Mouse (Mus musculus) intestine, postnatal 0 days (tissue): ENCODE measurements at regions not wholly inside any gene's neighbourhood (a gene's known extent, or its start where the extent isn't known, plus 50 kb on each side); places are given as distances from the start of the nearest gene placed in this dataset.
A peak's percentile ranks its signal among the peaks of the same experiment; 100 is the strongest.

Experiments used
- ATAC-seq: fragments of 200-750 bp; cut with Nextera tagmentation; 2 replicates; pipeline ENCODE4 v1.8.0; 2017; ENCODE audit warnings: mild to moderate bottlenecking, moderate TSS enrichment, moderate library complexity
- H3K27ac ChIP-seq: fragments of 300-500 bp; sonication (generic); 2 replicates; pipeline ENCODE4 v1.5.1; 2014; ENCODE audit warnings: mild to moderate bottlenecking, low read depth, low read length, moderate library complexity
- H3K27me3 ChIP-seq: fragments of 300-500 bp; sonication (generic); replicated peaks from 2 replicates; pipeline ENCODE4 v1.6.1; 2014; ENCODE audit warnings: low read length, mixed read lengths; ENCODE audit not compliant: control insufficient read depth, insufficient read depth
- H3K36me3 ChIP-seq: fragments of 300-500 bp; sonication (generic); 2 replicates; pipeline ENCODE4 v1.6.1; 2014; ENCODE audit warnings: mild to moderate bottlenecking, moderate library complexity; ENCODE audit not compliant: control insufficient read depth, insufficient read depth
- H3K4me1 ChIP-seq: fragments of 300-500 bp; sonication (generic); replicated peaks from 2 replicates; pipeline ENCODE4 v1.6.1; 2014; ENCODE audit warnings: antibody characterized with exemption, low read length, mixed read lengths; ENCODE audit not compliant: control insufficient read depth, insufficient read depth
- H3K4me2 ChIP-seq: fragments of 300-500 bp; sonication (generic); replicated peaks from 2 replicates; pipeline ENCODE4 v1.6.1; 2014; ENCODE audit warnings: low read depth, mild to moderate bottlenecking, moderate library complexity
- H3K4me3 ChIP-seq: fragments of 300-500 bp; sonication (generic); 2 replicates; pipeline ENCODE4 v1.5.1; 2014; ENCODE audit warnings: low read depth, low read length
- H3K9ac ChIP-seq: fragments of 300-500 bp; sonication (generic); 2 replicates; pipeline ENCODE4 v1.6.1; 2014; ENCODE audit warnings: mild to moderate bottlenecking, low read depth, low read length
- H3K9me3 ChIP-seq: fragments of 300-500 bp; sonication (generic); 2 replicates; pipeline ENCODE4 v1.6.1; 2016; ENCODE audit warnings: mixed run types; ENCODE audit not compliant: control insufficient read depth
- CTCF ChIP-seq: sonication (generic); IDR thresholded peaks from 2 replicates; pipeline ENCODE4 v1.5.1; 2016; ENCODE audit warnings: low read depth, mild to moderate bottlenecking, control low read depth, antibody characterized with exemption, moderate library complexity
- WGBS: fragments of 180-500 bp; shearing (Covaris S2); extraction: QIAGEN DNeasy Blood & Tissue Kit; methylation state at CpG from one replicate; pipeline ENCODE4 v1.1.7; 2014; 5-methylcytosine and 5-hydroxymethylcytosine counted together

GRCm38 (mm10) chr3:41202895-41203294 lies 120.0 kb upstream of the Pgrmc2 start:
- TF ChIP-seq CTCF = no peak
- no peak overlapping the region for H3K4me2 ChIP-seq
- ATAC-seq = no peak
- WGBS = 51% methylated on average over 13 of the region's 13 CpGs
- no peak overlapping the region for H3K4me3 ChIP-seq
- no peaks in the 10 kb centered on the region for H3K27me3 ChIP-seq
- no peak overlapping the region for H3K27ac ChIP-seq
- H3K36me3 ChIP-seq = no peaks in the 10 kb centered on the region
- no peak overlapping the region for H3K9ac ChIP-seq
- H3K4me1 ChIP-seq = no peaks in the 10 kb centered on the region
- no peaks in the 10 kb centered on the region for H3K9me3 ChIP-seq

DNA sequence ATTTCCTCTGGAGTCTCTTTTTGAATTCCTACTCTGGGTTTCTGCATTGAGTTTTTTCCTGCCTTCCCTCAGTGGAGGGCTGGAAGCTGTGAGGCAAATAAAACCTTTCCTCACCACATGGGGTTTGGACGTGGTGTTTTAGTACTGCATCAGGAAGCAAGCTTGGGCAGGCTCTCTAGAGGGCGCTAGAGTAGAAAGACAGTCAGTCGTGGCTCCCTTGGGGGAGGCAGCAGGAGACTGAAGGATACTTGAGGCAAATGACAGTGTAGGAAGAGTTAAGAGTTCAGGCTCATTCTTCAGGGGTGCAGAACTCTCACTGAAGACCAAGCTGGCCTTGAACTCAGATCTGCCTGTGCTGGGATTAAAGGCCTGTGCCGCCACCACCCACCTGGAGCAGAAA lies 118.9 kb upstream of the Pgrmc2 start:
- TF ChIP-seq CTCF = peak; percentile 68
- H3K4me2 ChIP-seq = no peak overlapping the region
- 40% methylated on average over 4 of the region's 4 CpGs for WGBS
- no peak overlapping the region for H3K27ac ChIP-seq
- H3K4me3 ChIP-seq = no peak overlapping the region
- no peaks in the 10 kb centered on the region; the same call in 1 of the 2 replicates for H3K4me1 ChIP-seq
- no peaks in the 10 kb centered on the region for H3K36me3 ChIP-seq
- no peak overlapping the region for H3K9ac ChIP-seq
- no peaks in the 10 kb centered on the region for H3K9me3 ChIP-seq
- no peaks in the 10 kb centered on the region for H3K27me3 ChIP-seq
- ATAC-seq = no peak

GRCm38 (mm10) chr3:41200026-41200425 lies 117.2 kb upstream of the Pgrmc2 start:
- TF ChIP-seq CTCF = no peak
- WGBS = 80% methylated on average over 5 of the region's 5 CpGs
- Histone ChIP-seq H3K36me3 (no peaks in the 10 kb centered on the region), H3K4me1 (no peaks in the 10 kb centered on the region; the same call in 1 of the 2 replicates), H3K27me3 (no peaks in the 10 kb centered on the region), H3K9me3 (no peaks in the 10 kb centered on the region), H3K27ac (no peak overlapping the region), H3K9ac (no peak overlapping the region), H3K4me2 (no peak overlapping the region), H3K4me3 (no peak overlapping the region)
- ATAC-seq = no peak

GRCm38 (mm10) chr3:41198216-41198976 lies 115.5 kb upstream of the Pgrmc2 start:
- H3K9ac ChIP-seq = no peak overlapping the region
- ATAC-seq = no peak

DNA sequence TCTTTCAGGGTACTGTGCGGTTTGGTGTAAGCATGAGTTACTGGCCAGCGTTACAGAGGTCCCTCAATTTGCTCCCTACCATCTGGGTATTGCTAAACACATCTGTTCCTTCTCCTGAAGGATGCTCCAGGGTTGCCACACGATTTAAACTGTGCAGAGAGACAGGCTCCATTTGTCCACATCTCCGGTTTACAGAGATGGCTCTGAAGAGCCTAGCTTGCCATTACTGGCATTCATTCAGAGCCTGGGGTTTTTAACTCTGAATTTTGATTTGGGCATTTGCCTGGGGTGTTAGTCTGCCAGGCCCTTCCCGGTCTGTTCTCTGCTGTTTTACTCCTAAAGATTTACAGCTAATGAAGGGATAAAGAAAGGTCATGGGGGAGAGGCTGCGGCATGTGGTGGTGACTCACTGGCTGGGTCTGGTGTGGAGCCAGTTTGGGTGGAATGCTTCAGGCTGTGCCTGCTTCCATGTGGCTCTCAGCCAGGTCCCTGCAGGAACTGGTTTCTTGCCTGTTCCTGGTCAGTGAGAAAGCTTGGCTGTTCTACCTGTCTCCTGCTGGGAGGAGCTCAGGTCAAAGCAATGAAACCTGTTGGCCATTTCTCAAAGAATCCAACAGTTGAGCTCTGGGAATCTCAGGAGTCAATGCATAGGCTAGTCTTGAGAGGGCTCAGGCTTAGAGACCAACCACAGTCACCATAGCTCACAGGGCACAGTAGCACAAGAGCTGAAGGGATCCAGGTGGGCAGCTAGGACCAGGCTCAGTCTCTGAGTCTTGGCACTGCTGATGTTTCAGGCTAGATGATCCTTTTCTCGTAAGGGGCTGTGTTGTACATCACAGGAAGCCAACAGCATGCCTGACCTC lies 112.5 kb upstream of the Pgrmc2 start:
- H3K4me1 ChIP-seq = no peaks in the 10 kb centered on the region; the same call in 1 of the 2 replicates
- WGBS = 59% methylated on average over 7 of the region's 7 CpGs
- TF ChIP-seq CTCF = no peak
- H3K9ac ChIP-seq = no peak overlapping the region
- no peaks in the 10 kb centered on the region for H3K9me3 ChIP-seq
- no peak for ATAC-seq
- no peak overlapping the region for H3K4me2 ChIP-seq
- H3K27ac ChIP-seq = no peak overlapping the region
- no peak overlapping the region for H3K4me3 ChIP-seq
- H3K36me3 ChIP-seq = no peaks in the 10 kb centered on the region
- no peaks in the 10 kb centered on the region for H3K27me3 ChIP-seq

More at GRCm38 (mm10) chr3:41198216-41198976, 115.5 kb upstream of the Pgrmc2 start:
- no peak overlapping the region for H3K4me2 ChIP-seq
- H3K9me3 ChIP-seq = no peaks in the 10 kb centered on the region
- H3K4me1 ChIP-seq = no peaks in the 10 kb centered on the region; the same call in 1 of the 2 replicates
- no peak for TF ChIP-seq CTCF
- H3K36me3 ChIP-seq = no peaks in the 10 kb centered on the region
- no peak overlapping the region for H3K4me3 ChIP-seq
- no peaks in the 10 kb centered on the region for H3K27me3 ChIP-seq
- WGBS = 82% methylated on average over 15 of the region's 15 CpGs
- H3K27ac ChIP-seq = no peak overlapping the region
